Mouse (Mus musculus) common myeloid progenitor, adult 5-6 weeks (primary cell): ENCODE results near the gene Olfr1218. TPM values are rescaled to one million over a fixed set of nuclear protein-coding genes. Genes with fewer than 3 reads are reported as not detected.
"Not testable (repeated sequence)": the region's sequence is repeated elsewhere in the genome, so short reads cannot be mapped to it uniquely, and the experiment has no call there.

ENCODE experiments used
- ATAC-seq: replicated peaks from 2 replicates; pipeline ENCODE4 v1.8.0; 2016; ENCODE audit warnings: low read depth, mild to moderate bottlenecking, moderate TSS enrichment, inconsistent platforms; ENCODE audit not compliant: poor library complexity, severe bottlenecking
- total RNA-seq: library from RNA; stranded (forward); fragments of 200-1000, 187-1606 nt; gene quantifications from 2 replicates; pipeline ENCODE4 v1.2.3, GENCODE M21; 2017

The Olfr1218 gene
- total RNA-seq: not detected in 2 replicates

GRCm38 (mm10) chr2:89061087-89061486 is at the start of gene Olfr1218:
Gene Olfr1218 (minus strand): TSS chr2:89061187.
- no peak for ATAC-seq

- no peak for ATAC-seq
Observed at GRCm38 (mm10) chr2:89106735-89107134, 45.7 kb upstream of the Olfr1218 start, which contains the start of gene Olfr1220. Gene Olfr1220 (minus strand): TSS chr2:89106835.

GRCm38 (mm10) chr2:89105651-89106050 is 44.7 kb upstream of the Olfr1218 start:
- no peak for ATAC-seq

- ATAC-seq: no peak
Observed at GRCm38 (mm10) chr2:89093848-89094247, 32.9 kb upstream of the Olfr1218 start.

- ATAC-seq: no peak
Observed at GRCm38 (mm10) chr2:89083413-89083812, 22.4 kb upstream of the Olfr1218 start, which contains the start of gene Olfr1219. Gene Olfr1219 (minus strand): TSS chr2:89083513.

GRCm38 (mm10) chr2:89081487-89081886 is 20.5 kb upstream of the Olfr1218 start:
- no peak for ATAC-seq

GRCm38 (mm10) chr2:89031965-89032364 is 29.0 kb downstream of the Olfr1218 start, which contains the start of gene Olfr1217:
Gene Olfr1217 (minus strand): TSS chr2:89032065.
- ATAC-seq: no peak

- not testable (repeated sequence) for ATAC-seq
Observed at GRCm38 (mm10) chr2:89021436-89021835, 39.6 kb downstream of the Olfr1218 start.

GRCm38 (mm10) chr2:89018240-89018639 is 42.7 kb downstream of the Olfr1218 start, which contains the start of gene Olfr1216:
Gene Olfr1216 (minus strand): TSS chr2:89018340.
- ATAC-seq: no peak

- ATAC-seq: no peak
Observed at GRCm38 (mm10) chr2:89006873-89007272, 54.1 kb downstream of the Olfr1218 start, which contains the start of gene Olfr1215. Gene Olfr1215 (minus strand): TSS chr2:89006973.

Other genes starting within 250 kb of the Olfr1218 start
- not detected in 2 replicates for gene Olfr1202, start 246.7 kb downstream of the Olfr1218 start, total RNA-seq
- not detected in 2 replicates for gene Olfr1205, start 231.4 kb downstream of the Olfr1218 start, total RNA-seq
- gene Olfr1204, start 211.9 kb downstream of the Olfr1218 start, total RNA-seq: not detected in 2 replicates
- gene Olfr1206, start 198.0 kb downstream of the Olfr1218 start, total RNA-seq: not detected in 2 replicates
- not detected in 2 replicates for gene Olfr1208, start 158.9 kb downstream of the Olfr1218 start, total RNA-seq
- gene Olfr1209, start 146.0 kb downstream of the Olfr1218 start, total RNA-seq: not detected in 2 replicates
- not detected in 2 replicates for gene Olfr1211, start 123.1 kb downstream of the Olfr1218 start, total RNA-seq
- not detected in 2 replicates for gene Olfr1212, start 107.2 kb downstream of the Olfr1218 start, total RNA-seq
- gene Gm13762, start 80.9 kb downstream of the Olfr1218 start, total RNA-seq: not detected in 2 replicates
- not detected in 2 replicates for gene Olfr1214, start 68.5 kb downstream of the Olfr1218 start, total RNA-seq
- not detected in 2 replicates for gene Olfr1215, start 54.2 kb downstream of the Olfr1218 start, total RNA-seq
- not detected in 2 replicates for gene Olfr1216, start 42.8 kb downstream of the Olfr1218 start, total RNA-seq
- gene Olfr1217, start 29.1 kb downstream of the Olfr1218 start, total RNA-seq: not detected in 2 replicates
- gene Olfr1219, start 22.3 kb upstream of the Olfr1218 start, total RNA-seq: not detected in 2 replicates
- not detected in 2 replicates for gene Olfr1220, start 45.6 kb upstream of the Olfr1218 start, total RNA-seq
- not detected in 2 replicates for gene Olfr1221, start 56.1 kb upstream of the Olfr1218 start, total RNA-seq
- not detected in 2 replicates for gene Olfr1222, start 71.9 kb upstream of the Olfr1218 start, total RNA-seq
- gene Olfr1223, start 90.4 kb upstream of the Olfr1218 start, total RNA-seq: not detected in 2 replicates
- gene Olfr1224-ps1, start 102.9 kb upstream of the Olfr1218 start, total RNA-seq: not detected in 2 replicates
- not detected in 2 replicates for gene Olfr1225, start 113.5 kb upstream of the Olfr1218 start, total RNA-seq
- gene Olfr1226, start 138.9 kb upstream of the Olfr1218 start, total RNA-seq: not detected in 2 replicates
- not detected in 2 replicates for gene Olfr1228, start 192.9 kb upstream of the Olfr1218 start, total RNA-seq
- gene Olfr1229, start 226.8 kb upstream of the Olfr1218 start, total RNA-seq: not detected in 2 replicates
- not detected in 2 replicates for gene Olfr1230, start 236.1 kb upstream of the Olfr1218 start, total RNA-seq
- gene Olfr1231, start 245.9 kb upstream of the Olfr1218 start, total RNA-seq: not detected in 2 replicates